Mouse (Mus musculus): Measurements from ENCODE around the gene Vmn1r6. TPM values are rescaled to one million over a fixed set of nuclear protein-coding genes. Genes with fewer than 3 reads are reported as not detected.

Gene Vmn1r6
- not detected for total RNA-seq (2023)

DNA sequence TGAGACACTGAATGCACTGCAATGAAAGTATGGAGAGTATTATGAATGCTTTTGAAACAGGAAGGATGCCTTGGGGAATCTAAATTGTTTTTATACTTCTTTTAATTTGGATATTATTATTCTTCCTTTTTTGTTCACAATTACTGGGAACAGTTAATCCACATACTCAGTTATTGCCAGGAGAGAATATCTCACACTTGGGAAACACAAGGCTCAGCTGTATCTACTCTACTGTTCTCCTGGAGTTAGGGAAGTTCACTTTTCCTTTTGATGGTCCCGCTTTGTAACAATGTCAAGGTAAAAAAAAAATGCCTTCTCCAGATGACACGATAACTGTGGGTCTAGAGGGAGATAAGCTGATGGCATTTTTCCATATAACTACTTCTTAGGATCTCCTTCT lies at the start of gene Vmn1r6:
Vmn1r6 (plus strand) TSS at position 301 of the 400 bp plus-strand sequence.

DNA sequence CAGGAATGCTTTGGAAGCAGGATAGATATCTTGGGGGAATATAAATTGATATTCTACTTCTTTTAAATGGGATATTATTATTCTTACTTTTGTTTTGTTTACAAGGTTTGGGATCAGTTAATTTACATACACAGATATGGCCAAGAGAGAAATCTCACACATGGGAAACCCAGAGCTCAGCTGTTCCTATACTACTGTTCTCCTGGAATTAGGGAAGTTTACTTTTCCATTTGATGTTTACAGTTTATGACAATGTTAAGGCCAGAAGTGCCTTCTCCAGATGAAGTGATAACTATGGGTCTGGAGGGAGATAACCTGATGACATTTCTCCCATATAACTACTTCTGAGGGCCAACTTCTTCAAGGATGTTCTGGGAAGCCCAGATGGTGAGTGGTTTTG lies 27.1 kb upstream of the Vmn1r6 start, which contains the start of gene Vmn1r5:
Vmn1r5 (plus strand) TSS at position 301 of the 400 bp plus-strand sequence.

DNA sequence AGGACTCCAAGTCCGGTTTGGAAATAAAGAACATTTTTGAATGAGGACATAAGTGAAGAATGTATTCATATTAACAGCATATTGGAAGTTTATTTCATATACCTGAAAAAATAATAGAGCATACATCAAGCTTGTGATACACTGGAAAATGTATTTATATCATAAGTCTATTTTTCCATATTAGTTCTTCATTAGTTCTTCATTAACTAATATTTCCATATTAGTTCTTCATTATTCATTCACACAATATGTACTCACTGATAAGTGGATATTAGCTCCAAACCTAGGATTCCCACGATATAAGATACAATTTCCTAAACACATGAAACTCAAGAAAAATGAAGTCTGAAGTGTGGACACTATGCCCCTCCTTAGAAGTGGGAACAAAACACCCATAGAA lies 28.2 kb downstream of the Vmn1r6 start, which contains the start of gene Vmn1r7:
Vmn1r7 (minus strand) TSS at position 101 of the 400 bp plus-strand sequence.

DNA sequence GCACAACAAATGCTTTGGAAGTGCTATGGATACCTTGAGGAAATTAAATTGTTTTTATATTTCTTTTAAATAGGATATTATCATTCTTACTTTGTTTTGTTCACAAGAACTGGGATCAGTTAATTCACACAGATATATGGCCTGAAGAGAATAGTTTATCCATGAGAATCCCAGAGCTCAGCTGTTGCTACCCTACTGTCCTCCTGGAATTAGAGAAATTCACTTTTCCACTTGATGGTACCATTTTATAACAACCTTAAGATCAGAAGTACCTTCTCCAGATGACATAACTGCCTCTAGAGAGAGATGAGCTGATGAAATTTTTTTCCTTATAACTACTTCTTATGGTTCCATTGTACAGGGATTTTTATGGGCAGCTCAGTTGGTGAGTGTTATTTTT lies 34.9 kb downstream of the Vmn1r6 start, which contains the start of gene Vmn1r8:
Vmn1r8 (plus strand) TSS at position 301 of the 400 bp plus-strand sequence.

Other genes with a start within 250 kb of the Vmn1r6 start
- gene Kbtbd2, start 199.4 kb upstream of the Vmn1r6 start, total RNA-seq (2023), result 100 to 1,000 TPM in 1 of 2 experiments, 10 to 100 TPM in 1; 87.4 to 102 TPM
- gene Fkbp9, start 165.2 kb upstream of the Vmn1r6 start, total RNA-seq (2023), result under 1 TPM; 0.24 to 0.29 TPM
- gene Nt5c3, start 73.3 kb upstream of the Vmn1r6 start, total RNA-seq (2023), result 10 to 100 TPM; 50.5 to 54.6 TPM
- gene Vmn1r4, start 73.2 kb upstream of the Vmn1r6 start, total RNA-seq (2023), result not detected
- gene Vmn1r5, start 27.0 kb upstream of the Vmn1r6 start, total RNA-seq (2023), result not detected
- not detected for gene Vmn1r7, start 28.1 kb downstream of the Vmn1r6 start, total RNA-seq (2023)
- not detected for gene Vmn1r8, start 35.0 kb downstream of the Vmn1r6 start, total RNA-seq (2023)
- gene Vmn1r9, start 69.5 kb downstream of the Vmn1r6 start, total RNA-seq (2023), result not detected
- gene Vmn1r10, start 112.2 kb downstream of the Vmn1r6 start, total RNA-seq (2023), result not detected
- not detected for gene Vmn1r11, start 136.2 kb downstream of the Vmn1r6 start, total RNA-seq (2023)
- not detected for gene Vmn1r12, start 159.7 kb downstream of the Vmn1r6 start, total RNA-seq (2023)
- gene Vmn1r13, start 206.0 kb downstream of the Vmn1r6 start, total RNA-seq (2023), result not detected
- gene Vmn1r14, start 234.4 kb downstream of the Vmn1r6 start, total RNA-seq (2023), result not detected